Mouse (Mus musculus) forebrain, embryonic 10.5 days (tissue): ENCODE measurements at regions not wholly inside any gene's neighbourhood (a gene's known extent, or its start where the extent isn't known, plus 50 kb on each side); places are given as distances from the start of the nearest gene placed in this dataset.

ENCODE experiments used
- DNase-seq: peaks from one replicate; pipeline ENCODE4 v3.0.0-alpha.2; 2017; ENCODE audit warnings: low spot score; ENCODE audit errors: extremely low spot score
- H3K27ac ChIP-seq: fragments of 300-500 bp; sonication (generic); 2 replicates; pipeline ENCODE4 v1.5.1; 2016; ENCODE audit warnings: mild to moderate bottlenecking
- H3K27me3 ChIP-seq: fragments of 300-500 bp; sonication (generic); 2 replicates; pipeline ENCODE4 v1.6.1; 2016; ENCODE audit warnings: mild to moderate bottlenecking; ENCODE audit not compliant: poor library complexity, severe bottlenecking
- H3K36me3 ChIP-seq: fragments of 300-500 bp; sonication (generic); replicated peaks from 2 replicates; pipeline ENCODE4 v1.6.1; 2016; ENCODE audit warnings: mild to moderate bottlenecking, moderate library complexity
- H3K4me1 ChIP-seq: fragments of 300-500 bp; sonication (generic); 2 replicates; pipeline ENCODE4 v1.6.1; 2016
- H3K4me3 ChIP-seq: fragments of 300-500 bp; sonication (generic); 2 replicates; pipeline ENCODE4 v1.5.1; 2016; ENCODE audit warnings: mild to moderate bottlenecking, moderate library complexity
- H3K9me3 ChIP-seq: fragments of 300-500 bp; sonication (generic); 2 replicates; pipeline ENCODE4 v1.6.1; 2016; ENCODE audit warnings: mild to moderate bottlenecking, moderate library complexity
- WGBS: fragments of 180-500 bp; shearing (Covaris S2); methylation state at CpG from one replicate; pipeline ENCODE4 v1.1.7; 2016; 5-methylcytosine and 5-hydroxymethylcytosine counted together

GRCm38 (mm10) chr8:6813816-6814215, 1708.7 kb upstream of the Slc10a2 start:
- no peak for DNase-seq
- WGBS: 89% methylated on average over 3 of the region's 3 CpGs
- Histone ChIP-seq H3K4me3 (no peak overlapping the region), H3K27ac (no peak overlapping the region), H3K27me3 (no peaks in the 10 kb centered on the region), H3K9me3 (no peaks in the 10 kb centered on the region), H3K4me1 (no peaks in the 10 kb centered on the region), H3K36me3 (no peaks in the 10 kb centered on the region)

GRCm38 (mm10) chr8:6807116-6807515, 1702.0 kb upstream of the Slc10a2 start:
- no peak for DNase-seq
- no peak overlapping the region for H3K27ac ChIP-seq
- no peaks in the 10 kb centered on the region for H3K36me3 ChIP-seq
- H3K9me3 ChIP-seq: no peaks in the 10 kb centered on the region
- 68% methylated on average over 2 of the region's 2 CpGs for WGBS
- H3K27me3 ChIP-seq: no peaks in the 10 kb centered on the region
- H3K4me1 ChIP-seq: no peaks in the 10 kb centered on the region
- H3K4me3 ChIP-seq: no peak overlapping the region

- Histone ChIP-seq H3K36me3 (no peaks in the 10 kb centered on the region), H3K27me3 (no peaks in the 10 kb centered on the region), H3K27ac (no peak overlapping the region), H3K9me3 (no peaks in the 10 kb centered on the region), H3K4me3 (no peak overlapping the region), H3K4me1 (no peaks in the 10 kb centered on the region)
- 79% methylated on average over 1 of the region's 1 CpGs for WGBS
- no peak for DNase-seq
Observed at GRCm38 (mm10) chr8:6803199-6803598, 1698.0 kb upstream of the Slc10a2 start.

GRCm38 (mm10) chr8:6801076-6801475, 1695.9 kb upstream of the Slc10a2 start:
- Histone ChIP-seq H3K9me3 (no peaks in the 10 kb centered on the region), H3K4me3 (no peak overlapping the region), H3K4me1 (no peaks in the 10 kb centered on the region), H3K27ac (no peak overlapping the region), H3K27me3 (no peaks in the 10 kb centered on the region), H3K36me3 (no peaks in the 10 kb centered on the region)
- no peak for DNase-seq

- Histone ChIP-seq H3K4me1 (no peaks in the 10 kb centered on the region), H3K27ac (no peak overlapping the region), H3K27me3 (no peaks in the 10 kb centered on the region), H3K36me3 (no peaks in the 10 kb centered on the region), H3K4me3 (no peak overlapping the region), H3K9me3 (no peaks in the 10 kb centered on the region)
- WGBS: 77% methylated on average over 1 of the region's 1 CpGs
- no peak for DNase-seq
Observed at GRCm38 (mm10) chr8:6789096-6789495, 1683.9 kb upstream of the Slc10a2 start.

GRCm38 (mm10) chr8:6780983-6781382, 1675.8 kb upstream of the Slc10a2 start:
- no peak overlapping the region for H3K27ac ChIP-seq
- H3K36me3 ChIP-seq: no peaks in the 10 kb centered on the region
- H3K4me3 ChIP-seq: no peak overlapping the region
- H3K9me3 ChIP-seq: no peaks in the 10 kb centered on the region
- H3K4me1 ChIP-seq: no peaks in the 10 kb centered on the region
- DNase-seq: no peak
- no peaks in the 10 kb centered on the region for H3K27me3 ChIP-seq

- H3K9me3 ChIP-seq: no peaks in the 10 kb centered on the region
- H3K4me3 ChIP-seq: no peak overlapping the region
- no peak overlapping the region for H3K27ac ChIP-seq
- H3K27me3 ChIP-seq: no peaks in the 10 kb centered on the region
- H3K36me3 ChIP-seq: no peaks in the 10 kb centered on the region
- DNase-seq: no peak
- WGBS: 92% methylated on average over 3 of the region's 3 CpGs
- no peaks in the 10 kb centered on the region for H3K4me1 ChIP-seq
Observed at GRCm38 (mm10) chr8:6775103-6775502, 1670.0 kb upstream of the Slc10a2 start.

- Histone ChIP-seq H3K9me3 (no peaks in the 10 kb centered on the region), H3K27me3 (no peaks in the 10 kb centered on the region), H3K4me3 (no peak overlapping the region), H3K4me1 (peaks cover 3% of the 10 kb centered on the region; the same call in 1 of the 2 replicates), H3K36me3 (no peaks in the 10 kb centered on the region), H3K27ac (no peak overlapping the region)
- 77% methylated on average over 3 of the region's 3 CpGs for WGBS
- no peak for DNase-seq
Observed at GRCm38 (mm10) chr8:6729571-6729970, 1624.4 kb upstream of the Slc10a2 start.

- Histone ChIP-seq H3K4me1 (no peaks in the 10 kb centered on the region), H3K4me3 (no peak overlapping the region), H3K9me3 (no peaks in the 10 kb centered on the region), H3K27me3 (no peaks in the 10 kb centered on the region), H3K36me3 (no peaks in the 10 kb centered on the region), H3K27ac (no peak overlapping the region)
- WGBS: 76% methylated on average over 3 of the region's 3 CpGs
- no peak for DNase-seq
Observed at GRCm38 (mm10) chr8:6708886-6709449, 1603.8 kb upstream of the Slc10a2 start.

- H3K36me3 ChIP-seq: no peaks in the 10 kb centered on the region
- no peaks in the 10 kb centered on the region for H3K9me3 ChIP-seq
- no peak overlapping the region for H3K4me3 ChIP-seq
- no peaks in the 10 kb centered on the region for H3K4me1 ChIP-seq
- H3K27me3 ChIP-seq: no peaks in the 10 kb centered on the region
- H3K27ac ChIP-seq: no peak overlapping the region
- DNase-seq: no peak
- WGBS: 90% methylated on average over 4 of the region's 4 CpGs
Observed at GRCm38 (mm10) chr8:6688595-6688994, 1583.4 kb upstream of the Slc10a2 start.

- DNase-seq: no peak
- H3K4me1 ChIP-seq: no peaks in the 10 kb centered on the region
- H3K36me3 ChIP-seq: no peaks in the 10 kb centered on the region
- H3K27ac ChIP-seq: no peak overlapping the region
- no peaks in the 10 kb centered on the region for H3K27me3 ChIP-seq
- 88% methylated on average over 1 of the region's 1 CpGs for WGBS
- H3K9me3 ChIP-seq: no peaks in the 10 kb centered on the region
- H3K4me3 ChIP-seq: no peak overlapping the region
Observed at GRCm38 (mm10) chr8:6658860-6659259, 1553.7 kb upstream of the Slc10a2 start.

GRCm38 (mm10) chr8:6657451-6657990, 1552.4 kb upstream of the Slc10a2 start:
- 84% methylated on average over 3 of the region's 3 CpGs for WGBS

GRCm38 (mm10) chr8:6652180-6652579, 1547.0 kb upstream of the Slc10a2 start:
- H3K4me3 ChIP-seq: no peak overlapping the region
- H3K36me3 ChIP-seq: no peaks in the 10 kb centered on the region
- H3K9me3 ChIP-seq: no peaks in the 10 kb centered on the region
- no peaks in the 10 kb centered on the region for H3K27me3 ChIP-seq
- H3K4me1 ChIP-seq: no peaks in the 10 kb centered on the region
- DNase-seq: no peak
- H3K27ac ChIP-seq: no peak overlapping the region

More at GRCm38 (mm10) chr8:6657451-6657990, 1552.4 kb upstream of the Slc10a2 start:
- no peaks in the 10 kb centered on the region for H3K9me3 ChIP-seq
- H3K27ac ChIP-seq: no peak overlapping the region
- no peaks in the 10 kb centered on the region for H3K36me3 ChIP-seq
- no peak overlapping the region for H3K4me3 ChIP-seq
- H3K27me3 ChIP-seq: no peaks in the 10 kb centered on the region
- no peak for DNase-seq
- H3K4me1 ChIP-seq: no peaks in the 10 kb centered on the region

GRCm38 (mm10) chr8:6648083-6648482, 1542.9 kb upstream of the Slc10a2 start:
- H3K36me3 ChIP-seq: no peaks in the 10 kb centered on the region
- no peaks in the 10 kb centered on the region for H3K27me3 ChIP-seq
- no peaks in the 10 kb centered on the region for H3K9me3 ChIP-seq
- H3K27ac ChIP-seq: no peak overlapping the region
- no peak overlapping the region for H3K4me3 ChIP-seq
- H3K4me1 ChIP-seq: no peaks in the 10 kb centered on the region
- no peak for DNase-seq
